Mouse (Mus musculus) hindbrain, embryonic 11.5 days (tissue): ENCODE measurements around the gene Cdh11. TPM values are rescaled to one million over a fixed set of nuclear protein-coding genes. Genes with fewer than 3 reads are reported as not detected.
A peak's percentile ranks its signal among the peaks of the same experiment; 100 is the strongest.

Experiments
- ATAC-seq: fragments of 200-750 bp; cut with Nextera tagmentation; 2 replicates; pipeline ENCODE4 v1.8.0; 2017; ENCODE audit warnings: mild to moderate bottlenecking, moderate TSS enrichment, moderate library complexity; ENCODE audit not compliant: low FRiP score
- DNase-seq: peaks from one replicate; pipeline ENCODE4 v3.0.0-alpha.2; 2015; ENCODE audit warnings: low spot score
- H3K27ac ChIP-seq: fragments of 300-500 bp; sonication (generic); 2 replicates; pipeline ENCODE4 v1.5.1; 2014; ENCODE audit warnings: mild to moderate bottlenecking, low read depth, low read length
- H3K27me3 ChIP-seq: fragments of 300-500 bp; sonication (generic); 2 replicates; pipeline ENCODE4 v1.6.1; 2014; ENCODE audit warnings: mild to moderate bottlenecking, low read length, moderate library complexity, mixed read lengths; ENCODE audit not compliant: control insufficient read depth, insufficient read depth
- H3K36me3 ChIP-seq: fragments of 300-500 bp; sonication (generic); 2 replicates; pipeline ENCODE4 v1.6.1; 2014; ENCODE audit warnings: mild to moderate bottlenecking, low read length, moderate library complexity, mixed read lengths; ENCODE audit not compliant: control insufficient read depth, insufficient read depth
- H3K4me1 ChIP-seq: fragments of 300-500 bp; sonication (generic); replicated peaks from 2 replicates; pipeline ENCODE4 v1.6.1; 2014; ENCODE audit warnings: low read length, mixed read lengths; ENCODE audit not compliant: control insufficient read depth, insufficient read depth
- H3K4me2 ChIP-seq: fragments of 300-500 bp; sonication (generic); replicated peaks from 2 replicates; pipeline ENCODE4 v1.6.1; 2014; ENCODE audit warnings: mild to moderate bottlenecking, low read depth, low read length
- H3K4me3 ChIP-seq: fragments of 300-500 bp; sonication (generic); 2 replicates; pipeline ENCODE4 v1.5.1; 2014; ENCODE audit warnings: low read depth, low read length
- H3K9ac ChIP-seq: fragments of 300-500 bp; sonication (generic); 2 replicates; pipeline ENCODE4 v1.6.1; 2014; ENCODE audit warnings: low read depth, low read length
- H3K9me3 ChIP-seq: fragments of 300-500 bp; sonication (generic); 2 replicates; pipeline ENCODE4 v1.6.1; 2016; ENCODE audit warnings: low read length; ENCODE audit not compliant: control insufficient read depth
- WGBS: fragments of 180-500 bp; shearing (Covaris S2); extraction: QIAGEN DNeasy Blood & Tissue Kit; methylation state at CpG from one replicate; pipeline ENCODE4 v1.1.7; 2014; 5-methylcytosine and 5-hydroxymethylcytosine counted together
- polyA plus RNA-seq: library from polyadenylated mRNA; unstranded; fragments of >200 nt; fragmentation: Nextera tagmentation; extraction: Ambion mirVana; gene quantifications from 2 replicates; pipeline ENCODE4 v1.2.1, GENCODE M21; 2014

Cdh11 gene
- polyA plus RNA-seq, 1 experiment from 2014 or later, result 81.7 TPM

GRCm38 (mm10) chr8:102734419-102734818 is 51.0 kb downstream of the Cdh11 start:
- no peaks in the 10 kb centered on the region for H3K4me1 ChIP-seq
- H3K4me3 ChIP-seq, result no peak overlapping the region
- no peak overlapping the region for H3K9ac ChIP-seq
- no peaks in the 10 kb centered on the region for H3K36me3 ChIP-seq
- no peaks in the 10 kb centered on the region for H3K9me3 ChIP-seq
- DNase-seq (no peak), ATAC-seq (peak; percentile 75)
- no peak overlapping the region for H3K27ac ChIP-seq
- 71% methylated on average over 1 of the region's 1 CpGs for WGBS
- H3K4me2 ChIP-seq, result no peak overlapping the region
- no peaks in the 10 kb centered on the region for H3K27me3 ChIP-seq

DNA sequence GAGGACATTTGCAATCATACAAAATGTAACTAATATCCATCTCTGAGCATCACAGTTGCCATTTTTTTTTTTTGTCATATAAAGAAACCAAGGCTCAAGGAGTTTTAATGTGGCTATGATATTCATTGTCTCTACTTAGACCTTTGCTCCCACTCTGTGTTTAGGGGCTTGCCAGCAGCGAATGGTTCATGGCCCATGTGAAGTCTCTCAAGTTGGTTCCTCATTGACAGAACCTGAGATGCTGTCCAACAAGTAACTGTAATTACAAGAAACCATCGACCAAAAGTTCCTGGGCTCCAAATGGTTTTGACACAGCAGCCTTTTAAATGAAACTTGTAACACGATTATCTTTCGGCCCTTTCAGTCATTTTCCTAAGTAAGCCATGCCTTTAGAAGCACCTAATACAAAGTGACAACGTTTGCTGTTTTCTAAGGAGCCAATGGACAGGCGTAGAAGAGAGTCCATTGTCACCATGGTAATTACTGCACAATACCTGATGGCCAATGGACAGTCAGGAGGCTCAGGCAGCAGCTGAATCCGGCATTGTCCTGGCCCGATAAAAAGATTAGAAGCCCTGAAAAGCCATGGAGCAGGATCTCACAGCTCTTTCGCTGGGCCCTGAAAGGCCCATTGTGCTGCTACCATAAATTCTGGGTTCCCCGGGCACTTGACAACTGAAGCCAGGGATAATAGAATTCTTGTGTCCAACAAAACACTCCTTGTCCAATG is 59.1 kb downstream of the Cdh11 start:
- H3K4me3 ChIP-seq, result no peak overlapping the region
- WGBS, result 33% methylated on average over 10 of the region's 10 CpGs
- ATAC-seq (peak; percentile 96), DNase-seq (peak; percentile 69)
- H3K36me3 ChIP-seq, result no peaks in the 10 kb centered on the region
- no peak overlapping the region for H3K9ac ChIP-seq
- no peaks in the 10 kb centered on the region for H3K4me1 ChIP-seq
- H3K27me3 ChIP-seq, result no peaks in the 10 kb centered on the region
- no peaks in the 10 kb centered on the region for H3K9me3 ChIP-seq
- peak overlapping the region; percentile 23 for H3K4me2 ChIP-seq
- 0 out of 2 replicates have a peak overlapping the region, but pooled peaks have one; percentile 33 for H3K27ac ChIP-seq

DNA sequence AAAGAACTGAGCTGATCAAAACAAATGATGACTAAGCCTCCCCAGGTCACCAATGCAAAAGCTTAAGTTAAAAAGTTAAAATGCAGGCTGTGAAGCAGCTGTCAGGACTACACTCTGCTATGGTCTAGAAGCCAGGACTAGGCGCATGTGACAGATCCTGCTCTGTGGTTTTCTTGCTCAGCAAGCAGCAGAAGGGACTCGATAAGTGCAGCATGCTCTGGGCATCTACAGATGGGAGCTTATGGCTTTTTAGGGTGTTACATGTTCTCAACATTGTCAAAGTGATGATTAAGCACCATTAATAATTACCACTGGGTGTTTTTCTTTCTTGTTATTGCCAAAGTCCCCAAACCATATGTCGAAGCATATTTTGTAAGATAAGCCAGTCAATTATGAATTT is 59.9 kb downstream of the Cdh11 start:
- Histone ChIP-seq H3K9ac (no peak overlapping the region), H3K4me2 (no peak overlapping the region), H3K27me3 (no peaks in the 10 kb centered on the region), H3K36me3 (no peaks in the 10 kb centered on the region), H3K27ac (no peak overlapping the region), H3K4me3 (no peak overlapping the region), H3K4me1 (no peaks in the 10 kb centered on the region), H3K9me3 (no peaks in the 10 kb centered on the region)
- ATAC-seq (no peak), DNase-seq (no peak)
- 77% methylated on average over 3 of the region's 3 CpGs for WGBS

DNA sequence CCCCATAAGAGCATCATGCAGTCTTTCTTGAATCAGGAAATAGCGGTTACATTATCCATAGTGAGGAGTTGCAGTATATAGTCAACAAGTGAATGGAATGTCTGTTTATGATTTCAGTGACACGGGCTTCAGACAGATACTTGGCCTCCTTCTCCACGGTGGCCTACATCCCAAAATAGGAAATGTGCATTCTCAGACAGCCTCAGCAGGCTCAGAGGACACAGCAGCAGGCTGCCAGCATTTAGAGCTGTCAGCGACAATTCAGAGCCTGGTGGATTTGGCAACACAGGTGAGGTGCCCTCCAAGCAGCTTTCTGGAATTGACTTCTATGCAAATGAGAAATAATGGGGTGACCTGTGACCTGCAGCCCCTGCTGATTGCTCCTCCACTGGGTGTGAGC is 69.5 kb downstream of the Cdh11 start:
- Histone ChIP-seq H3K4me2 (no peak overlapping the region), H3K4me1 (no peaks in the 10 kb centered on the region), H3K36me3 (no peaks in the 10 kb centered on the region), H3K27me3 (no peaks in the 10 kb centered on the region), H3K27ac (no peak overlapping the region), H3K4me3 (no peak overlapping the region), H3K9me3 (no peaks in the 10 kb centered on the region), H3K9ac (no peak overlapping the region)
- ATAC-seq, result no peak
- WGBS, result 68% methylated on average over 4 of the region's 4 CpGs
- DNase-seq, result no peak

- ATAC-seq (no peak), DNase-seq (no peak)
- Histone ChIP-seq H3K36me3 (no peaks in the 10 kb centered on the region), H3K27me3 (no peaks in the 10 kb centered on the region), H3K4me1 (no peaks in the 10 kb centered on the region), H3K9me3 (no peaks in the 10 kb centered on the region), H3K4me3 (no peak overlapping the region), H3K4me2 (no peak overlapping the region), H3K9ac (no peak overlapping the region), H3K27ac (no peak overlapping the region)
- WGBS, result 21% methylated on average over 7 of the region's 7 CpGs
Measured at GRCm38 (mm10) chr8:102707305-102707704, 78.1 kb downstream of the Cdh11 start.

GRCm38 (mm10) chr8:102705376-102705905 is 80.0 kb downstream of the Cdh11 start:
- Histone ChIP-seq H3K36me3 (no peaks in the 10 kb centered on the region), H3K4me1 (no peaks in the 10 kb centered on the region), H3K9me3 (no peaks in the 10 kb centered on the region), H3K9ac (no peak overlapping the region), H3K4me3 (no peak overlapping the region), H3K27me3 (no peaks in the 10 kb centered on the region), H3K4me2 (no peak overlapping the region), H3K27ac (no peak overlapping the region)
- 72% methylated on average over 7 of the region's 7 CpGs for WGBS
- DNase-seq (no peak), ATAC-seq (no peak)

- no peaks in the 10 kb centered on the region for H3K9me3 ChIP-seq
- H3K4me3 ChIP-seq, result no peak overlapping the region
- no peak overlapping the region for H3K27ac ChIP-seq
- H3K4me1 ChIP-seq, result no peaks in the 10 kb centered on the region
- no peaks in the 10 kb centered on the region for H3K27me3 ChIP-seq
- H3K36me3 ChIP-seq, result no peaks in the 10 kb centered on the region
- no peak overlapping the region for H3K9ac ChIP-seq
- WGBS, result 58% methylated on average over 1 of the region's 1 CpGs
- no peak overlapping the region for H3K4me2 ChIP-seq
- ATAC-seq (no peak), DNase-seq (no peak)
Measured at GRCm38 (mm10) chr8:102700245-102700644, 85.2 kb downstream of the Cdh11 start.

DNA sequence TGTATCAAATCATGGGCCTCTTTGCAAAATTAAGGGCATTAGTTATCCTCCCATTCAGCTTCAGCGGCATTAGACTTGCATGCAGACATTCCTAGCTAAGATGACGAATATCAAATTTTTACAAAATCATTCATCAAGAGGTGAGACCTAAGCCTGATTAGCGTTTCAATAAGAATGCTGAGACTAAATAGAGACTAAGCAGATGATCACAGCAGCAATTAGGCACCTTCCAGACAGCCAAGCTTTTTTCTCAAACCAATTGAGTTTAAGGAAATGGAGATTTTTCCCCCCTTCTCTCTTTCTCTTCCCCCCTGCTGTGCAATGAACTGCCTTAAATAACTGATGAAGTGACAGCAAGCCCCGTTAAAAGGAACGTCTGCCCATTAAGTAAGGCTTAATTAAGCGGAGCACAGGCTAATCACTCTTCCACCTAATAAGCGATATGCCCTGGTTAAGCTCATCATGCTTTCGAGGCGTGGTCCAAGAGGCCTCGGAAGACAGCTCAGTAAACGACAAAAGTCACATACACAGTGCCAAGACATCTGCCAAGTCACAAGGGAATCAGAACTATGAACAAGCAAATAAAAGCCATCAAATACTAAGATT is 87.1 kb downstream of the Cdh11 start:
- H3K9me3 ChIP-seq, result no peaks in the 10 kb centered on the region
- no peak overlapping the region for H3K4me2 ChIP-seq
- H3K4me1 ChIP-seq, result no peaks in the 10 kb centered on the region
- DNase-seq (peak; percentile 17), ATAC-seq (peak; percentile 66; the same call in 1 of the 2 replicates)
- no peaks in the 10 kb centered on the region for H3K27me3 ChIP-seq
- H3K9ac ChIP-seq, result no peak overlapping the region
- H3K4me3 ChIP-seq, result no peak overlapping the region
- WGBS, result 41% methylated on average over 11 of the region's 11 CpGs
- no peaks in the 10 kb centered on the region for H3K36me3 ChIP-seq
- no peak overlapping the region for H3K27ac ChIP-seq

GRCm38 (mm10) chr8:102693465-102693864 is 92.0 kb downstream of the Cdh11 start:
- Histone ChIP-seq H3K27me3 (no peaks in the 10 kb centered on the region), H3K4me1 (no peaks in the 10 kb centered on the region), H3K27ac (no peak overlapping the region), H3K36me3 (no peaks in the 10 kb centered on the region), H3K9ac (no peak overlapping the region), H3K4me3 (no peak overlapping the region), H3K9me3 (no peaks in the 10 kb centered on the region), H3K4me2 (no peak overlapping the region)
- 70% methylated on average over 1 of the region's 1 CpGs for WGBS
- no peak for DNase-seq
- no peak for ATAC-seq
